Mouse (Mus musculus) spleen, postnatal 10 days (tissue): ENCODE measurements around the gene Tecpr2.

Experiments used
- DNase-seq, 2 experiments: peaks; one replicate each; pipeline ENCODE4 v3.0.0; 2021 to 2022; ENCODE audit warnings: low spot score in 2 of 2

The Tecpr2 gene

GRCm38 (mm10) chr12:110977345-110977733, 88.3 kb downstream of the Tecpr2 start:
- no peak for DNase-seq

- peak; percentile 38 to 62 for DNase-seq
Observed at GRCm38 (mm10) chr12:110977896-110978606, 89.0 kb downstream of the Tecpr2 start.

GRCm38 (mm10) chr12:110978607-110979406, 89.7 kb downstream of the Tecpr2 start, which contains the start of gene Ankrd9:
Gene Ankrd9 (minus strand): TSS chr12:110979040.
- peak; percentile 98 to 99 for DNase-seq

GRCm38 (mm10) chr12:110979808-110980207, 90.7 kb downstream of the Tecpr2 start:
- peak in 1 of 2 experiments; percentile 24 for DNase-seq

GRCm38 (mm10) chr12:110981736-110982135, 92.7 kb downstream of the Tecpr2 start:
- no peak for DNase-seq

- no peak for DNase-seq
Observed at GRCm38 (mm10) chr12:110983083-110983482, 94.0 kb downstream of the Tecpr2 start.

GRCm38 (mm10) chr12:110983714-110984113, 94.7 kb downstream of the Tecpr2 start:
- DNase-seq, result peak in 1 of 2 experiments; percentile 22

GRCm38 (mm10) chr12:110984598-110984997, 95.5 kb downstream of the Tecpr2 start:
- DNase-seq, result no peak

GRCm38 (mm10) chr12:110985141-110985540, 96.1 kb downstream of the Tecpr2 start:
- DNase-seq, result peak in 1 of 2 experiments; percentile 24

GRCm38 (mm10) chr12:110986536-110987425, 97.7 kb downstream of the Tecpr2 start:
- DNase-seq, result no peak

- no peak for DNase-seq
Observed at GRCm38 (mm10) chr12:110989409-110989808, 100.3 kb downstream of the Tecpr2 start.

- DNase-seq, result no peak
Observed at GRCm38 (mm10) chr12:110990500-110990899, 101.4 kb downstream of the Tecpr2 start.

- DNase-seq, result peak; percentile 87 to 93
Observed at GRCm38 (mm10) chr12:110991361-110992127, 102.5 kb downstream of the Tecpr2 start.

GRCm38 (mm10) chr12:110992128-110992553, 103.1 kb downstream of the Tecpr2 start:
- DNase-seq, result peak; percentile 97 to 99

- DNase-seq, result peak in 1 of 2 experiments; percentile 24
Observed at GRCm38 (mm10) chr12:110992771-110993170, 103.7 kb downstream of the Tecpr2 start.

- no peak for DNase-seq
Observed at GRCm38 (mm10) chr12:110993226-110993625, 104.2 kb downstream of the Tecpr2 start.

- no peak for DNase-seq
Observed at GRCm38 (mm10) chr12:110994666-110995065, 105.6 kb downstream of the Tecpr2 start.

GRCm38 (mm10) chr12:110998092-110998491, 109.0 kb downstream of the Tecpr2 start:
- DNase-seq, result no peak

- DNase-seq, result peak in 1 of 2 experiments; percentile 53
Observed at GRCm38 (mm10) chr12:110999820-111000219, 110.8 kb downstream of the Tecpr2 start.

- no peak for DNase-seq
Observed at GRCm38 (mm10) chr12:111000956-111001355, 111.9 kb downstream of the Tecpr2 start.

GRCm38 (mm10) chr12:111004142-111004541, 115.1 kb downstream of the Tecpr2 start:
- no peak for DNase-seq
